Mouse (Mus musculus): ENCODE data around the gene Mrpl14. TPM values are rescaled to one million over a fixed set of nuclear protein-coding genes. Genes with fewer than 3 reads are reported as not detected.

The Mrpl14 gene
- polyA plus RNA-seq, 1 experiment: 39.0 TPM

DNA sequence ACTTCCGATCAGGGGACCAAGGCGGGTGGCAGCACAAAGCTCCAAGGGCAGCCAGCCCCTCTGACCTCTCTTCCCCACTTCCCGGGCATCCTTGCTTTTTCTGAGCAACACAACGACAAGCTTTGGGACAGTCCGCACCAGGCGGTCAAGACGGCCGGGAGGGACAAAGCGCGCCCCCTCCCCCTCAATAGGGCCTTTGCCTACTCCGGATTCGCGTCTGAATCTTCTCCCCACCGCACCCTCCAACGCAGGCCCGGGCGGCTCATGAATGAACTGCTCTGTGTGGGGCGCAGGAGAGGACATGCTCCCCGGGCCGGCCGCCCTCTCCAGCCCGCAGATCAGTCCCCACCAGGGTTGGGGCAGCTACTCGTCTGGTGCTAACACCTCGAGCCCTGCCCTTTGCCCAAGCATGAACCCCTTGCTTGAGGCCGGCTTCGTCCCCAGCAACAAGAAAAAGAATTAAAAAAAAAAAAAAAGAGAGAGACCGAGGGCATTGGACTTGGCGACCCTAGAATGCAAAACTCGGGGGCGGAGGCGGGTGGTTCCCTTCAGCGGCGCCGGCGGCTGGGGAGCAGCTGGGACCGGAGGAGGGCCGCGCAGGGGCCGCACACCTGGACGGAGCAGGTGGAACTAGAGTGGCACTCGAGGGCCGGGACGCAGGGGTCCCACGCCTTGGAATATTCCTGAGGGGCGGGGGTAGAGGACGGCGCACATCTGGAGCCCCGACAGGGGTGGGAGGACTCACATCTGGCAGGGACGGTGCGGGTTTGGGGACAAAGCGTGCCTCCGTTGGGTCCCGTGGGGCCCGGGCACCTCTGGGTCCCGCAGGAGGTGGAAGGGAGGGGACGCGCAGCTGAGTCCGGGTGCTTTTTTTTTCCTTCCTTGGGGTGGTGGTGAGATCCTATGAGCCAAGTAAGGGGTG is 690 bp upstream of the Mrpl14 start:
- no peak overlapping the region for H3K27ac ChIP-seq (ENCODE audit: insufficient read depth, low read length)
- peak overlapping the region; percentile 80 for H3K4me3 ChIP-seq (ENCODE audit: insufficient read depth, low read length)
- TF ChIP-seq POLR2A (IDR thresholded peaks at IDR 0.05; ENCODE audit: low read depth, low read length) (peak; percentile 7), CTCF (IDR thresholded peaks at IDR 0.05; ENCODE audit: borderline replicate concordance, insufficient read depth, low read length) (no peak)
- H3K4me1 ChIP-seq (ENCODE audit: control insufficient read depth, insufficient read depth, low read length): no peaks in the 10 kb centered on the region

DNA sequence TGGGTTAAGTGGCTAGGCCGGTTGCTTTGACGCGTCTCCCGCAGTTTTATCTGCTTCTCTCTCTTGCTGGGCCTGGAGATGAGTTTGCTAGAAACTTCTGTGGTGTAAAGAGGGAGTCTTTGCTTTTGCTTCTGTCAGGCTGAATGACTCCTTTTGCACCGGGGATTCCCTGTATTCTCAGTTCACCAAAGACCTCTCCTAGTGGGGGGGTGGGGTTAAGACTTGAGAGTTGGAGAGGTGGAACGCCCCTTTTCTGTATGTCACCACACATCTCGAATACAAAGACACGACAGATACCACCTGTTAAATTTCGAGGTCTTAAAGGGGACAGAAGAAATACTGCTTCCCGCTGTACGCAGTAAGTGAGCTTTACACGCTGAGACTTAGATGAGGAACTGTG is 594 bp downstream of the Mrpl14 start, which contains the start of gene Tmem63b:
TSS of gene Tmem63b (minus strand) at position 190 of the 400 bp plus-strand sequence.
- TF ChIP-seq CTCF (IDR thresholded peaks at IDR 0.05; ENCODE audit: borderline replicate concordance, insufficient read depth, low read length) (no peak), POLR2A (IDR thresholded peaks at IDR 0.05; ENCODE audit: low read depth, low read length) (no peak)
- peak within 1 kb of the TSS; percentile 90 for H3K4me3 ChIP-seq (ENCODE audit: insufficient read depth, low read length)
- H3K27ac ChIP-seq (ENCODE audit: insufficient read depth, low read length): no peak within 1 kb of the TSS
- H3K4me1 ChIP-seq (ENCODE audit: control insufficient read depth, insufficient read depth, low read length): peaks cover 6% of the 10 kb centered on the region; the same call in 1 of the 2 replicates

DNA sequence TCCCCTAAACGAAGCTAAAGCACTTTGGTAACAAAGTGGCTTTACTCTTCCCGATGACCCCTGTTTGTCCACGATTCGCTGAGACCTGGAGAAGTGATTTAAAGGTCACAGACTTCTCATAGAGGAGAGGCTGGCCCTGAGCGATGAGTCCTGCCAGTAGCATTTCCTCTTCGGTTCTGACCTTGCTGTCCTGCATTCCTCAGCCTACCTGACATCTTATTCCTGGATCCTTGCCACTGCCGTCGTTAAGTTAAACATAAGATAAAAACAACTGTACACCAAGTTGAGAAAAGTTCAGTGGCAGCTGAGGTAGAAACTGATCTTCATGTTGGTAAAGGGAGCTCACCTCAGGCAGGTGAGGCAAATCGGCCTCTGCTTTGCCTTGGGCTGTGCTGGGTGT is 3.0 kb downstream of the Mrpl14 start:
- TF ChIP-seq POLR2A (IDR thresholded peaks at IDR 0.05; ENCODE audit: low read depth, low read length) (no peak), CTCF (IDR thresholded peaks at IDR 0.05; ENCODE audit: borderline replicate concordance, insufficient read depth, low read length) (no peak)

DNA sequence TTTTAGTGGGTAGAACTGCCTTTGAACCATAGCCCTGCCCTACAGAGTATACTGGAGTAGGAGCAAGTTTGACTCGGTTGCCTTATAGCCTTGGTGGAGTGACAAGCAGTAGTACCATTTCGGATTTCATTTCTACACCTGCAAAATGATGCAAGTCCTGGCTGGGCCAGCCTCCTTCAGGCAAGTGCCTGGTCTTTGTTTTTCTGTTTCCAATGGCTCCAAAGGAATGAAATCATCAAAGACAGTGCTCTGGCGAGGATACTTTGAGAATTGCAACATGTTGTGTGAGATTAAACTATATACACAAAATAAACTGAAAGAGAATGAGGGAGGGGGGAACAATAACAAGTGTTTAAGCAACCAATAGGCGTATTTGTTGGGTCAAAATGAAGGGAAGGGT is 3.9 kb downstream of the Mrpl14 start:
- peaks cover 17% of the 10 kb centered on the region for H3K4me1 ChIP-seq (ENCODE audit: control insufficient read depth, insufficient read depth, low read length)
- H3K4me3 ChIP-seq (ENCODE audit: insufficient read depth, low read length): no peak overlapping the region
- no peak overlapping the region for H3K27ac ChIP-seq (ENCODE audit: insufficient read depth, low read length)
- TF ChIP-seq CTCF (IDR thresholded peaks at IDR 0.05; ENCODE audit: borderline replicate concordance, insufficient read depth, low read length) (no peak), POLR2A (IDR thresholded peaks at IDR 0.05; ENCODE audit: low read depth, low read length) (no peak)

More for the DNA sequence above, 3.0 kb downstream of the Mrpl14 start:
- H3K4me1 ChIP-seq (ENCODE audit: control insufficient read depth, insufficient read depth, low read length): peaks cover 10% of the 10 kb centered on the region
- no peak overlapping the region for H3K4me3 ChIP-seq (ENCODE audit: insufficient read depth, low read length)
- H3K27ac ChIP-seq (ENCODE audit: insufficient read depth, low read length): no peak overlapping the region

DNA sequence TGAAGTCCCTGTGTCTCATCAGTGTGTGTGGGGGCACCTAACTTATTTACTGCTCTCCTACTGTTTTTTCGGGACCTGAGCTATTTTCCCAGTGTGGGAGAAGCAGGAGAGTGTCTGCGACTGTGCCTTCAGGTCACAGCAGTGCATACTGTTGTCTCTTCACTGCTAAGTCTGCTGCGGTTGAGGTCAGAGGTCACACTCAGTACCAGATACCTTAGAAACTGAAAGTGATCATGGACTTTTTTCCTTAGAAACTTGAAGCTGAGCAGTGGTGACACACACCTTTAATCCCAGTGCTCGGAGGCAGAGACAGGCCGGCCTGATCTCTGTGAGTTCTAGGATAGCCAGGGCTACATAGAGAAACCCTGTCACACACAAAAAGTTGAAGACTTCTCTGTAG is 6.0 kb downstream of the Mrpl14 start:
- H3K4me3 ChIP-seq (ENCODE audit: insufficient read depth, low read length): no peak overlapping the region
- TF ChIP-seq CTCF (IDR thresholded peaks at IDR 0.05; ENCODE audit: borderline replicate concordance, insufficient read depth, low read length) (no peak), POLR2A (IDR thresholded peaks at IDR 0.05; ENCODE audit: low read depth, low read length) (no peak)
- no peak overlapping the region for H3K27ac ChIP-seq (ENCODE audit: insufficient read depth, low read length)
- peaks cover 22% of the 10 kb centered on the region for H3K4me1 ChIP-seq (ENCODE audit: control insufficient read depth, insufficient read depth, low read length)

DNA sequence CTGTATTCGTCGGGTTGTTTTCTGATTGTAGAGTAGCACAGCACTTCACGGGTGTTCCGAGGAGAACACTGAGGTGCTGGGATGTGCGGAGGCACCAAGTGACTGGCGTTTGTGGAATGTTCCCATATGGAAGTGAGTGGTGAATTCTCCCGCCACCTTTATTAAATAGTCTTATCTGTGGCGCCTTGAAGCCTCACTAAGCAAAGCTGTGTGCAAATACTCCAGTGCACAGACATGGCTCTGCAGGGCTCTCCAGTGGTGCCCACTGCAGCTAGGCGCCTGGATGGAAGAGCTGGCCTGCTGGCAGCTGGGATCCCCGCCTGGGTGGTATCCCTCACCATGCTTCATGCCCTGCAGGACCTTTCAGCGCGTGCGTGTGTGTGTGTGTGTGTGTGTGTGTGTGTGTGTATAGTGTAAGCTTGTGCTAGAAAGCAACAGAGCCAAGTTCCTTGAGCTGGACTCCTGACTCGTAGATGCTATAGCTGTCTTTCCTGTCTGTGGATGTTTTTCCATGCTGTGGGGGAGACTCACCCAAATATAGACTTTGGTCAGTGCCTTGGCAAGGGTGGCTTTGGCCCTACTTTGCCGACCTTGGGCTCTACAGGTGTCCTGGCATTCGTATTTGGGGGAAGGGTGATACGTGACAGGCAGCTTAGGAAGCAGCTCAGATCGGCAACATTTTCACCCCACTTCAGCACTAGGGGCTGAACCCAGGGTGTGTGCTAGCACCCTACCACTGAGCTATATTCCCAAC is 7.9 kb downstream of the Mrpl14 start:
- TF ChIP-seq CTCF (IDR thresholded peaks at IDR 0.05; ENCODE audit: borderline replicate concordance, insufficient read depth, low read length) (no peak), POLR2A (IDR thresholded peaks at IDR 0.05; ENCODE audit: low read depth, low read length) (no peak)
- H3K4me1 ChIP-seq (ENCODE audit: control insufficient read depth, insufficient read depth, low read length): peaks cover 22% of the 10 kb centered on the region
- H3K27ac ChIP-seq (ENCODE audit: insufficient read depth, low read length): no peak overlapping the region; the same call in 1 of the 2 replicates
- no peak overlapping the region for H3K4me3 ChIP-seq (ENCODE audit: insufficient read depth, low read length)

DNA sequence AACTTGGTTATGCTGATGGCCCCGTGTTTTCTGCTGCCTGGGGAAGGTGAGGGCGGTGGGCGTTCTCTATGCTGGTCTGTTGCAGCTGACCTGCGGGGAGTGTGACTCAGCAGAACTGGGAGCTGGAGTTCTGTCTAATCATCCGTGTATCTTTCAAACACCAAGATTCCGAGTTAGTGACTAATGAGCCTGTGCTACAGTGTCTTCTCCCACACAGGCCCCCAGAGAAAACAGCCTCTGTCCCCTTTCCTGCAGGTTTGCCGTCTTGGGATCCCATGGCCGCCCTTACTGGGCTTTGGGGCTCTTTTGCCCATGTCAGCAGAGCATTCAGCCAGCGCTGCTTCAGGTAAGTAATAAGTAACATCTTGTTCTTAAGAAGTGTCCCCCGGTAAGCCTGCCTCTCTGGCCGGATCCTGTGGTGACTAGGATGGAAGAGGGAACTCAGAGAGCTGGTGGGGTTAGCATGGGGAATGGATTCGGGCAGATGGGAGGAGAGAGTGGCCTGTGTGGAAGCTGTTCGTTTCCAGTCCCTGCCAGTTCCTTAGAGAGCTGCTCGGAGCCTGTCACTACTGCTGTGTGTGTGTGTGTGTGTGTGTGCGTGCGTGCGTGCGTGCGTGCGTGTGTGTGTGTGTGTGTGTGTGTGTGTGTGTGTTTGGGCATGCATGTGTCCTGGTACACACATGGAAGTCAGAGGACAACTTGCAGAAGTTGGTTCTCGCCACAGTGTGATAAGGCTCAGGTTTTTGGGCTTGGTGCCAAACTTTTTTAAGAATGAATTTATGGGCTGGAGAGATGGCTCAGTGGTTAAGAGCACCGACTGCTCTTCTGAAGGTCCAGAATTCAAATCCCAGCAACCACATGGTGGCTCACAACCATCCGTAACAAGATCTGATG is 9.4 kb downstream of the Mrpl14 start:
- H3K27ac ChIP-seq (ENCODE audit: insufficient read depth, low read length): peak overlapping the region; percentile 72
- peaks cover 22% of the 10 kb centered on the region for H3K4me1 ChIP-seq (ENCODE audit: control insufficient read depth, insufficient read depth, low read length)
- no peak for TF ChIP-seq CTCF (IDR thresholded peaks at IDR 0.05; ENCODE audit: borderline replicate concordance, insufficient read depth, low read length)
- no peak for TF ChIP-seq POLR2A (IDR thresholded peaks at IDR 0.05; ENCODE audit: low read depth, low read length)
- no peak overlapping the region for H3K4me3 ChIP-seq (ENCODE audit: insufficient read depth, low read length)

DNA sequence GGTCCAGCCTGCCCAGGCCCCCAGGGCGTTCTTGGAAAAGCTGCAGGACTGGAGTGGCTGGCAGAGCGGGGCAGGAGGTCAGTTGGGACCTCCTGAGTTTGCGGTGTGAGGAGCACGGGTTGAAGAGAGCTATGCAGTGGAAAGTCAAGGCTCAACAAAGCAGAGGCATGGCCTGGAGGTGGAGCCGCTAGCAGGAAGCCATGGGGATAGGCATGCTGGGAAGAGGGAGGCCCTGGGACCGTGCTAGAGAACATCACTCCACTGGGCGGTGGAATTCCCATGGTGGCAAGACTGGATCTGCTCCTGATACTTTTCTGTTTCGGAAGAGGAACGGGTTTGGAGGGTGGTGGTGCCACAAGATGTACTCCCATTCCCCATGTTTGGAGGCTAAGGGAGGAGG is 10.9 kb downstream of the Mrpl14 start:
- TF ChIP-seq POLR2A (IDR thresholded peaks at IDR 0.05; ENCODE audit: low read depth, low read length): no peak
- TF ChIP-seq CTCF (IDR thresholded peaks at IDR 0.05; ENCODE audit: borderline replicate concordance, insufficient read depth, low read length): no peak
- Histone ChIP-seq H3K4me1 (ENCODE audit: control insufficient read depth, insufficient read depth, low read length) (peaks cover 14% of the 10 kb centered on the region; the same call in 1 of the 2 replicates), H3K27ac (ENCODE audit: insufficient read depth, low read length) (no peak overlapping the region), H3K4me3 (ENCODE audit: insufficient read depth, low read length) (no peak overlapping the region)

DNA sequence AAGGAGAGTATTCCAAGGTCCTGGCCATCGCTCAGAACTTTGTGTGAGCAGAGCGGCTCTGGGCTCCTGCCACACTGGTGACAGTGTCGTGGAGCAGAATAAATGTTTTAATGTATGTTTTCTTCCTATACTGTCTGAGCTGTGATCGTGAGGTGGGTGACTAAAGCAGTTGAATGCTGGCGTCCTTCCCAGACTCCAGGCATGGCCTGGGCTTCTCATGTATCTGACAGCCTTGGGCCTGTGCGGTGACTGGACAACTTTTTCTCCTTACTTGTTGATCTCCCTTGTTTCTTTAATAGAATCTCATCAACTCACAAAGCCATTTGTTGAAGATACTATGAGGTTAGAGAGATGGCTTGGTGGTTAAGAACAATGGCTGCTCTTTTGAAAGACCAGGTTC is 12.2 kb downstream of the Mrpl14 start:
- Histone ChIP-seq H3K27ac (ENCODE audit: insufficient read depth, low read length) (no peak overlapping the region), H3K4me1 (ENCODE audit: control insufficient read depth, insufficient read depth, low read length) (peaks cover 14% of the 10 kb centered on the region; the same call in 1 of the 2 replicates), H3K4me3 (ENCODE audit: insufficient read depth, low read length) (no peak overlapping the region)
- TF ChIP-seq CTCF (IDR thresholded peaks at IDR 0.05; ENCODE audit: borderline replicate concordance, insufficient read depth, low read length) (no peak), POLR2A (IDR thresholded peaks at IDR 0.05; ENCODE audit: low read depth, low read length) (no peak)
